Mouse (Mus musculus) midbrain, embryonic 11.5 days (tissue): Measurements from ENCODE around the gene Ankrd2. TPM values are rescaled to one million over a fixed set of nuclear protein-coding genes. Genes with fewer than 3 reads are reported as not detected.

Experiments
- ATAC-seq: fragments of 200-750 bp; cut with Nextera tagmentation; 2 replicates; pipeline ENCODE4 v1.8.0; 2017; ENCODE audit warnings: moderate TSS enrichment, moderate library complexity; ENCODE audit not compliant: low FRiP score
- DNase-seq: peaks from one replicate; pipeline ENCODE4 v3.0.0; 2015; ENCODE audit warnings: low spot score; ENCODE audit errors: missing footprints
- H3K27ac ChIP-seq: fragments of 300-500 bp; sonication (generic); 2 replicates; pipeline ENCODE4 v1.5.1; 2014; ENCODE audit warnings: low read depth, low read length
- H3K27me3 ChIP-seq: fragments of 300-500 bp; sonication (generic); 2 replicates; pipeline ENCODE4 v1.6.1; 2014; ENCODE audit warnings: mild to moderate bottlenecking, low read length, moderate library complexity, mixed read lengths; ENCODE audit not compliant: control insufficient read depth, insufficient read depth
- H3K36me3 ChIP-seq: fragments of 300-500 bp; sonication (generic); 2 replicates; pipeline ENCODE4 v1.6.1; 2014; ENCODE audit warnings: mild to moderate bottlenecking, low read length, moderate library complexity, mixed read lengths; ENCODE audit not compliant: control insufficient read depth, insufficient read depth
- H3K4me1 ChIP-seq: fragments of 300-500 bp; sonication (generic); 2 replicates; pipeline ENCODE4 v1.6.1; 2014; ENCODE audit warnings: low read length; ENCODE audit not compliant: control insufficient read depth, insufficient read depth
- H3K4me2 ChIP-seq: fragments of 300-500 bp; sonication (generic); 2 replicates; pipeline ENCODE4 v1.6.1; 2014; ENCODE audit warnings: mild to moderate bottlenecking, moderate library complexity
- H3K4me3 ChIP-seq: fragments of 300-500 bp; sonication (generic); 2 replicates; pipeline ENCODE4 v1.5.1; 2014; ENCODE audit warnings: low read depth, low read length
- H3K9ac ChIP-seq: fragments of 300-500 bp; sonication (generic); 2 replicates; pipeline ENCODE4 v1.6.1; 2014; ENCODE audit warnings: low read length
- H3K9me3 ChIP-seq: fragments of 300-500 bp; sonication (generic); 2 replicates; pipeline ENCODE4 v1.6.1; 2016; ENCODE audit warnings: low read length; ENCODE audit not compliant: control insufficient read depth
- WGBS: fragments of 180-500 bp; shearing (Covaris S2); extraction: QIAGEN DNeasy Blood & Tissue Kit; methylation state at CpG from one replicate; pipeline ENCODE4 v1.1.7; 2014; 5-methylcytosine and 5-hydroxymethylcytosine counted together
- polyA plus RNA-seq: library from polyadenylated mRNA; unstranded; fragments of >200 nt; fragmentation: Nextera tagmentation; extraction: Ambion mirVana; gene quantifications from 2 replicates; pipeline ENCODE4 v1.2.1, GENCODE M21; 2014

Gene Ankrd2
- polyA plus RNA-seq, 1 experiment from 2014 or later = not detected

DNA sequence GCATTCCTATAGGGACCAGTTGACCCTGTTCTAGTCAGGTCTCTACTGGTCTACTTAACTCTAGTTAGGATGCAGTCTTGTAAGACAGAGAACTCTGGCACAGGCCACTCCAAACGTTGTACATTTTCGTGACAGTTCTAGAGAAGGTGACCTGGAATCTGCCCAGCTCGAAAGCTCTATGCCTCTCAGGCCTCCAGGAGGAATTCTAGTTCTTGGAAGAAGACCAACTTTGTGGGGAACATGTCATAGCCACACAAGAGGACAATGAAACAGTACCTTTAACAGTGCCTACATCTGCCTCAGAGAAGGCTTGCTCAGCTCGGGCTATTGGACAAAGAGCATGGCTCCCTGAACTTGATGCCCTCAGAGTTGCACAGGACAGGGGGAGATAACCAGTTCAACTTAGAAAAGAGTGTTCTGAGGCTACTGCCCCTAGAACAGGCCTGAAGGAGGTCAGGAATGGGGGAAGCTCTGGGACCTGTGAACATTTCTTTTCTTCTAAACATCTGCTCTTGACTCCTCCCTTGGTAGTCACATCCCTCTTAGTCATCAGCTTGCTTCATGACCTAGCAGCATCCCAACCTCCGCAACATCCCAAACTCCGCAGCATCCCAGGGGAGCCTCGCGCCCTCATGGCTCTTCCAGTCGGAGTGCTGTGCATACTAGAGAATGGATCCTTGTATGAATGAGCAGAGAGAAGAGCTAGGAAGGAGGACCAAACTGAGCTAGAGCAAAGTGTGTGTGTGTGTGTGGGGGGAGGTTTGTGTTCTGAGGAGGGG, 36.8 kb upstream of the Ankrd2 start:
- H3K27ac ChIP-seq = no peak overlapping the region
- no peaks in the 10 kb centered on the region for H3K4me1 ChIP-seq
- no peaks in the 10 kb centered on the region for H3K9me3 ChIP-seq
- DNase-seq = no peak
- H3K36me3 ChIP-seq = no peaks in the 10 kb centered on the region
- no peak overlapping the region for H3K9ac ChIP-seq
- H3K4me3 ChIP-seq = no peak overlapping the region
- H3K4me2 ChIP-seq = no peak overlapping the region
- H3K27me3 ChIP-seq = no peaks in the 10 kb centered on the region
- WGBS = 93% methylated on average over 9 of the region's 9 CpGs
- no peak for ATAC-seq

DNA sequence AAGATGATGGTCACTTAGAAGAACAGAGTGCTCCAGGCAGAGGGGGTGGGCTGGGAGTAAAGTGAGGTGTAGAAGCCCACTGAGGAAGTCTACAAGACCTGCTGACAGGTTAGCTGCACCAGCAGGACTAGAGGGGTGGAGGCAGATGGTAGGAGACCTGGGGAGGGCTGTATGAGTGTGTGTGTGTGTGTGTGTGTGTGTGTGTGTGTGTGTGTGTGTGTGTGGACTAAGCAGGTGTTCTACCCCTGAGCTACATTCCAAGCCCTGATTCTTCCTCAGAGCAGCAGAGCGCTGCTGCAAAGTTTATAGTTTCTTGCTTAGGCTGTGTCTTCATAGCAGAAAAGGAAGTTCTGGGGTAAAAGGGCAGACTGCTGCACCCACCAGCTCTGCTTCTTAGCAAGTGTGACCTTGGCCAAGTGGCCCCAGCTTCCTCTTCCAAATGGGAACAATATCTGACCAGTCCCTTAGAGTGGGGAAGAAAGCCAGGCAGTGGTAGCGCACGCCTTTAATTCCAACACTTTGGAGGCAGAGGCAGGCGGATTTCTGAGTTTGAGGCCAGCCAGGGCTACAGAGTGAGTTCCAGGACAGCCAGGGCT, 36.0 kb upstream of the Ankrd2 start:
- ATAC-seq = no peak

DNA sequence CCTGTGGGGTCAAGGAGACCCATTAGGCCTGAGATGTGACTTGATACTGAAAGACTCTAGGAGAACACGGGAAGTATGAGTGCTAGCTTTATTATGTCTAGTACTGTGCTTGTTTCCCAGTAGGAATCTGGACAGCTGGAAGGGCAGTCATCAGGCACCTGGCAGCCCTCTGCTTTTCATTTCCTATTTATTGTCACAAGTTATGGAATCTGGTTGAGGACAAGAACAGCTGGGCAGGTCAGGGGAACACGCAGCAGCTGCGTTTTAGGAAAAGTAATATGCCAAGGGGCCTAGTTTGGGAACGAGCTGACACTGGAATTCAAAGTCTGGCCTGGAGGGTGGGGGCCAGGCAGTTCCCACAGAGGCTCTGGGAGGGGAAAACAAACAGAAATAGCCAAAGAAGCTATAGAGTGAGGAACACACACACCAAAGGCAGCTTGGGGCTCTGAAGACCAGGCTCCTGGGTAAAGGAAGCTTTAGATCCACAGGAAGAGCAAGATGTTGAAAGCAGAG, 35.3 kb upstream of the Ankrd2 start:
- ATAC-seq (no peak), DNase-seq (no peak)
- H3K9me3 ChIP-seq = no peaks in the 10 kb centered on the region
- H3K36me3 ChIP-seq = no peaks in the 10 kb centered on the region
- H3K9ac ChIP-seq = no peak overlapping the region
- no peaks in the 10 kb centered on the region for H3K27me3 ChIP-seq
- no peaks in the 10 kb centered on the region for H3K4me1 ChIP-seq
- no peak overlapping the region for H3K4me3 ChIP-seq
- no peak overlapping the region for H3K4me2 ChIP-seq
- no peak overlapping the region for H3K27ac ChIP-seq
- WGBS = 74% methylated on average over 4 of the region's 4 CpGs

More for the DNA sequence above, 36.0 kb upstream of the Ankrd2 start:
- Histone ChIP-seq H3K4me1 (no peaks in the 10 kb centered on the region), H3K9me3 (no peaks in the 10 kb centered on the region), H3K27ac (no peak overlapping the region), H3K4me2 (no peak overlapping the region), H3K36me3 (no peaks in the 10 kb centered on the region), H3K9ac (no peak overlapping the region), H3K4me3 (no peak overlapping the region), H3K27me3 (no peaks in the 10 kb centered on the region)
- whole genome bisulfite sequencing = 85% methylated on average over 4 of the region's 4 CpGs
- DNase-seq = no peak

DNA sequence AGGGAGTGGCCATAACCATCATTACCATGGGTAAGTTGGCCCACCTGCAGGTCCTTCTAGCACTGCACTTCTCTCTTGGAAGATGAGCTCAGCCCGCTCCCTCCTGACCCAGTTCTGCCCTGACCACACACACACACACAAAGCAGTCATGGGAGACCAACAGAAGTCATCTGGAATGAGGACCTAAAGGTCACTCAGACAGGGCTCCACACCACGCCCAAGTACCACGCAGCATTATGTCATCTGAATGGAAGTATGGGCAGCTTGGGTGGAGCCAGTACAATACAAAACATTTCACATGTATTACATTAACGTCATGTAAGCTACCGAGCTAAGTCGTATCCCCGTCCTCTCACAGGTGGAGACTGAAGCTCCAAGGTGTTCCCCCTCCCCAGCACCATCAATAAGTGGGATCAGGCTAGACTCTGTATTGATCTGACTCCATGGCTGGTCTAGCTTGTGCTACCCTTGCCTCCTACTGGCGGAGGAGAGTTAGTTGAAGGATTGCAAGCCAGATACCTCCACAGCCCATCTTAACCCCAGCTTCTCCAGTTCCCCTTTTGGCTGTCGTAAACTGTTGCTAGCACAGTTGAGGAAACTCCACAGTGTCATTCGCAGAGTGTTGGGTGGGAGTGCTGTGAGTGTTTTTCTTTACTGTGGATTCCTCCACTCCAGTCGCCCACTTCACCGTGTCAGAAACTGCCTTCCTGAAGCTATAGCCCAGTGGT, 34.4 kb upstream of the Ankrd2 start:
- H3K9ac ChIP-seq = no peak overlapping the region
- H3K27me3 ChIP-seq = no peaks in the 10 kb centered on the region
- H3K4me1 ChIP-seq = no peaks in the 10 kb centered on the region
- 93% methylated on average over 12 of the region's 12 CpGs for WGBS
- DNase-seq = no peak
- H3K4me2 ChIP-seq = no peak overlapping the region
- no peaks in the 10 kb centered on the region for H3K36me3 ChIP-seq
- no peak overlapping the region for H3K4me3 ChIP-seq
- no peak for ATAC-seq
- H3K9me3 ChIP-seq = no peaks in the 10 kb centered on the region
- H3K27ac ChIP-seq = no peak overlapping the region

DNA sequence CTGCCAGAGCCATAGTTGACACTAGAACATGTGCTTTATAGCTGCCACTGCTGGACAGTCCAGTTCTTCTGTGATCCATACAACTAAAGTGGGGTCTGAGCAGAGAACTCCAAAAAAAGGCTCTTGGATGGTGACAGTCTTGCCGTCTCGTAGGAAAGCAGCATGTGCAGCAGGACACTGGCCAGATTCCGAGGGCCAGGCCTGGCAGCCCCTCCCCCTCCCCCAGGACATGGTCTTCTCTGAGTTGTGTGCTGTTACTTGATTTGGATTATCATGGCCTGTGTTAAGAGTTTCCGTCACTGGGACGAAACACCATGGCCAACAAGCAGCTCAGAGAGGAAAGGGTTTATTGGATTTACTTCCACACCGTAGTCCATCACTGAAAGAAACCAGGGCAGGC, 31.5 kb upstream of the Ankrd2 start:
- no peaks in the 10 kb centered on the region for H3K36me3 ChIP-seq
- ATAC-seq (no peak), DNase-seq (no peak)
- no peak overlapping the region for H3K4me3 ChIP-seq
- no peaks in the 10 kb centered on the region for H3K4me1 ChIP-seq
- no peaks in the 10 kb centered on the region for H3K27me3 ChIP-seq
- no peak overlapping the region for H3K4me2 ChIP-seq
- no peak overlapping the region for H3K9ac ChIP-seq
- WGBS = 88% methylated on average over 6 of the region's 6 CpGs
- no peaks in the 10 kb centered on the region for H3K9me3 ChIP-seq
- no peak overlapping the region for H3K27ac ChIP-seq

DNA sequence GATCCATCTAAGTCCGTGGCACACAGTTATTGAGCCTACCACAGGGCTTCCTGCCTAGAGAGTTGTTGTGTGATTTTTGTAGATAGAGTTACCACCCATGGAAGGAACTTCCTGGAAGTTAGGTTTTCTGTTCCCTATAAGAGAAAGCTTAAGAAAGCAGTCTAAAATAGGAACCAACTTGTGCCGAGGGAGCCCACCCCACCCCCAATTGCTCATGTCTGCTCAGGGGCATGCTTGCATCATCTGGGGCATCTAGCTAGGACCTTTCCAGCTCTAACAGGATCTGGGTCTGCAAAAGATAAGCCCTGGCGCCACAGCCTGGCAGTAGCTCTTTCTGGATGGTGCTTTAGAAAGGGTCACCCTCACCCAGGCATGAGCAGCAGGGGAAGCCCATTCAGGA, 30.2 kb upstream of the Ankrd2 start:
- Histone ChIP-seq H3K27me3 (no peaks in the 10 kb centered on the region), H3K9ac (no peak overlapping the region), H3K9me3 (no peaks in the 10 kb centered on the region), H3K4me2 (no peak overlapping the region), H3K4me3 (no peak overlapping the region), H3K27ac (no peak overlapping the region), H3K4me1 (no peaks in the 10 kb centered on the region), H3K36me3 (no peaks in the 10 kb centered on the region)
- WGBS = 79% methylated on average over 3 of the region's 3 CpGs
- DNase-seq (no peak), ATAC-seq (no peak)

DNA sequence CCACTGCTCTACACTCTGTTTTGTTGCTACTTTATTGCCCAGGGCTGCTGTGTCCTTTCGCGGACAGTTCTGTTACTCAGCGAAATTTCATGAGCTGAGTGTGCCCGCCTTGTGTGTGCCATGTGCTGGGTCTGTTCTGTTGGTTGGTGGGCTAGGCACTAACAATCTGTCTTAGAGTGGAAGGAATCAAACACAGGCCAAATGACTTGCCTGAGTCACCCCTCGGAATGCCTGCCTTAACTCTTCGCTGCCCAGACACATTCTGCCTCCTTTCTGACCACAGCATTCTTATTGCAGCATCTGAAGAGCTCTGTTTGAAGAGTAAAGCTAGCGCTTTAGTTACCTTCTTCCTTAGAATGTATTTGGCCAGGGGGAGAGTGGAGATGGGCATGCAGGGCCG, 29.2 kb upstream of the Ankrd2 start:
- no peak overlapping the region for H3K27ac ChIP-seq
- DNase-seq (no peak), ATAC-seq (no peak)

DNA sequence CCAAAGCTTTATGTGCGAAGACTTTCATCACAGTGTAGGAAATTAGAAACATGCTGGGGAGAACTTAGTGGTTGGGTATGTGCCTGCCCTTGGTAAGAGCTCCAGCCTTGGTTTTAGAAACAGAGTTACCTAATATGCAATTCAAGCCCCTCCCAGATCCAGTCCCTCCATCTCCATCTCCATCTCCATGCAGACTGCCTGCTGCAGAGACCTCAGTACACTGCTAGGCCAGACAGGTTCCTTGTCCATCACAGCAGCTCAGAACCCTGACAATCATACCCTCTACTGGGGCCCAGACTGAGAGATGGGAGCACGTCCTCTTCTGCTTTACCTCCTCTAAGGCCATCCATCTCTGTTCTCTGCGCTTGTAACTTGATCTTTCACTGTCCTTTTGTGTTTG, 27.2 kb upstream of the Ankrd2 start:
- Histone ChIP-seq H3K4me3 (no peak overlapping the region), H3K4me1 (no peaks in the 10 kb centered on the region), H3K4me2 (no peak overlapping the region), H3K27me3 (no peaks in the 10 kb centered on the region), H3K27ac (no peak overlapping the region), H3K9me3 (no peaks in the 10 kb centered on the region), H3K9ac (no peak overlapping the region), H3K36me3 (no peaks in the 10 kb centered on the region)
- ATAC-seq = no peak
- 69% methylated on average over 3 of the region's 3 CpGs for WGBS
- no peak for DNase-seq

More for the DNA sequence above, 29.2 kb upstream of the Ankrd2 start:
- Histone ChIP-seq H3K36me3 (no peaks in the 10 kb centered on the region), H3K4me1 (no peaks in the 10 kb centered on the region), H3K9me3 (no peaks in the 10 kb centered on the region), H3K27me3 (no peaks in the 10 kb centered on the region), H3K4me3 (no peak overlapping the region), H3K9ac (no peak overlapping the region), H3K4me2 (no peak overlapping the region)
- WGBS = 73% methylated on average over 8 of the region's 8 CpGs

DNA sequence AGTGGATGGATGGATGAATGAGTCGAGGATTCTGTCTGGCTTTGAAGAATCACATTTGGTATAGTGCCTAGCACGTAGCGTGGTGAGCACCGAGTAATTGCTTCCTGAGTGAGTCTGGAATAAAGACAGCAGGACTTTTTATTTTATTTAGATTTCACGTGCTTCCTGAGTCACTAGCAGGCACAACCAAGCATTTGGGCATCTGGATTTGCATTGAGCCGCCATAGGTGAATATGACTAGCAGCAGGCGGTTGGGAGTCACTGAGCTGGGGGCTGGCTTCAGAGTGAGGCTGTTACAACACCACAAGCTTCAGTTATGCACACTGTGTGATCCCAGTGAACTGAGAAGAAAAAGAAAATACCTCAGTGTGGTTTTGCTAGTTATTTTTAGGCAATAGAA, 26.7 kb upstream of the Ankrd2 start:
- H3K9ac ChIP-seq = no peak overlapping the region
- no peak overlapping the region for H3K4me2 ChIP-seq
- no peaks in the 10 kb centered on the region for H3K4me1 ChIP-seq
- peak; percentile 60 for DNase-seq
- no peak overlapping the region for H3K4me3 ChIP-seq
- no peaks in the 10 kb centered on the region for H3K36me3 ChIP-seq
- H3K27ac ChIP-seq = no peak overlapping the region
- WGBS = 79% methylated on average over 7 of the region's 7 CpGs
- H3K27me3 ChIP-seq = no peaks in the 10 kb centered on the region
- no peaks in the 10 kb centered on the region for H3K9me3 ChIP-seq
- no peak for ATAC-seq
